Mouse (Mus musculus): ENCODE results near the gene Hhat. TPM values are rescaled to one million over a fixed set of nuclear protein-coding genes. Genes with fewer than 3 reads are reported as not detected.
A peak's percentile ranks its signal among the peaks of the same experiment; 100 is the strongest.

The Hhat gene
- polyA plus RNA-seq, 1 experiment from 2014 or later: 16.5 TPM

- WGBS: 86% methylated on average over 6 of the region's 6 CpGs
- H3K36me3 ChIP-seq (ENCODE audit: control insufficient read depth, insufficient read depth, low read length): no peaks in the 10 kb centered on the region
These were observed 21.6 kb downstream of the Hhat start for GRCm38 (mm10) chr1:192749270-192750041.

GRCm38 (mm10) chr1:192746201-192746600 is 24.8 kb downstream of the Hhat start:
- H3K36me3 ChIP-seq (ENCODE audit: control insufficient read depth, insufficient read depth, low read length): no peaks in the 10 kb centered on the region
- H3K27ac ChIP-seq (ENCODE audit: low read depth, low read length): no peak overlapping the region
- no peak overlapping the region for H3K4me2 ChIP-seq (replicated peaks; ENCODE audit: low read depth, low read length)
- no peak for ATAC-seq (ENCODE audit: low FRiP score, low TSS enrichment)
- no peaks in the 10 kb centered on the region for H3K4me1 ChIP-seq (ENCODE audit: control insufficient read depth, insufficient read depth, low read length)
- H3K27me3 ChIP-seq (ENCODE audit: control insufficient read depth, insufficient read depth, low read length): no peaks in the 10 kb centered on the region
- no peaks in the 10 kb centered on the region for H3K9me3 ChIP-seq (ENCODE audit: control insufficient read depth, low read length)
- H3K4me3 ChIP-seq (ENCODE audit: low read length): no peak overlapping the region
- H3K9ac ChIP-seq (ENCODE audit: low read depth, low read length): no peak overlapping the region
- WGBS: 81% methylated on average over 6 of the region's 6 CpGs

More at GRCm38 (mm10) chr1:192749270-192750041, 21.6 kb downstream of the Hhat start:
- H3K4me1 ChIP-seq (ENCODE audit: control insufficient read depth, insufficient read depth, low read length): no peaks in the 10 kb centered on the region
- H3K4me2 ChIP-seq (replicated peaks; ENCODE audit: low read depth, low read length): no peak overlapping the region
- H3K4me3 ChIP-seq (ENCODE audit: low read length): no peak overlapping the region
- H3K27me3 ChIP-seq (ENCODE audit: control insufficient read depth, insufficient read depth, low read length): no peaks in the 10 kb centered on the region
- H3K9ac ChIP-seq (ENCODE audit: low read depth, low read length): no peak overlapping the region
- H3K27ac ChIP-seq (ENCODE audit: low read depth, low read length): no peak overlapping the region
- no peak for ATAC-seq (ENCODE audit: low FRiP score, low TSS enrichment)
- H3K9me3 ChIP-seq (ENCODE audit: control insufficient read depth, low read length): no peaks in the 10 kb centered on the region

- Histone ChIP-seq H3K9ac (ENCODE audit: low read depth, low read length) (no peak overlapping the region), H3K27me3 (ENCODE audit: control insufficient read depth, insufficient read depth, low read length) (no peaks in the 10 kb centered on the region), H3K4me1 (ENCODE audit: control insufficient read depth, insufficient read depth, low read length) (no peaks in the 10 kb centered on the region), H3K36me3 (ENCODE audit: control insufficient read depth, insufficient read depth, low read length) (no peaks in the 10 kb centered on the region), H3K27ac (ENCODE audit: low read depth, low read length) (no peak overlapping the region), H3K4me3 (ENCODE audit: low read length) (no peak overlapping the region), H3K9me3 (ENCODE audit: control insufficient read depth, low read length) (no peaks in the 10 kb centered on the region), H3K4me2 (replicated peaks; ENCODE audit: low read depth, low read length) (no peak overlapping the region)
- ATAC-seq (ENCODE audit: low FRiP score, low TSS enrichment): no peak
- 12% methylated on average over 16 of the region's 16 CpGs for WGBS
These were observed 25.6 kb downstream of the Hhat start for GRCm38 (mm10) chr1:192745240-192746101.

GRCm38 (mm10) chr1:192744880-192745239 is 26.2 kb downstream of the Hhat start:
- no peak for ATAC-seq (ENCODE audit: low FRiP score, low TSS enrichment)
- no peak overlapping the region for H3K27ac ChIP-seq (ENCODE audit: low read depth, low read length)
- H3K4me1 ChIP-seq (ENCODE audit: control insufficient read depth, insufficient read depth, low read length): no peaks in the 10 kb centered on the region
- H3K4me2 ChIP-seq (replicated peaks; ENCODE audit: low read depth, low read length): no peak overlapping the region
- no peaks in the 10 kb centered on the region for H3K36me3 ChIP-seq (ENCODE audit: control insufficient read depth, insufficient read depth, low read length)
- H3K27me3 ChIP-seq (ENCODE audit: control insufficient read depth, insufficient read depth, low read length): no peaks in the 10 kb centered on the region
- H3K4me3 ChIP-seq (ENCODE audit: low read length): no peak overlapping the region
- no peak overlapping the region for H3K9ac ChIP-seq (ENCODE audit: low read depth, low read length)
- no peaks in the 10 kb centered on the region for H3K9me3 ChIP-seq (ENCODE audit: control insufficient read depth, low read length)
- WGBS: 62% methylated on average over 3 of the region's 3 CpGs

- H3K4me2 ChIP-seq (replicated peaks; ENCODE audit: low read depth, low read length): no peak overlapping the region
- H3K4me3 ChIP-seq (ENCODE audit: low read length): no peak overlapping the region
- H3K9me3 ChIP-seq (ENCODE audit: control insufficient read depth, low read length): no peaks in the 10 kb centered on the region
- H3K36me3 ChIP-seq (ENCODE audit: control insufficient read depth, insufficient read depth, low read length): no peaks in the 10 kb centered on the region
- H3K4me1 ChIP-seq (ENCODE audit: control insufficient read depth, insufficient read depth, low read length): no peaks in the 10 kb centered on the region; the same call in 1 of the 2 replicates
- WGBS: 76% methylated on average over 7 of the region's 7 CpGs
- H3K9ac ChIP-seq (ENCODE audit: low read depth, low read length): no peak overlapping the region
- no peak overlapping the region for H3K27ac ChIP-seq (ENCODE audit: low read depth, low read length)
- ATAC-seq (ENCODE audit: low FRiP score, low TSS enrichment): no peak
- no peaks in the 10 kb centered on the region for H3K27me3 ChIP-seq (ENCODE audit: control insufficient read depth, insufficient read depth, low read length)
These were observed 28.4 kb downstream of the Hhat start for GRCm38 (mm10) chr1:192742394-192743251.

GRCm38 (mm10) chr1:192741896-192742295 is 29.1 kb downstream of the Hhat start:
- WGBS: 89% methylated on average over 2 of the region's 2 CpGs
- Histone ChIP-seq H3K4me2 (replicated peaks; ENCODE audit: low read depth, low read length) (no peak overlapping the region), H3K9ac (ENCODE audit: low read depth, low read length) (no peak overlapping the region), H3K9me3 (ENCODE audit: control insufficient read depth, low read length) (no peaks in the 10 kb centered on the region), H3K36me3 (ENCODE audit: control insufficient read depth, insufficient read depth, low read length) (no peaks in the 10 kb centered on the region), H3K4me1 (ENCODE audit: control insufficient read depth, insufficient read depth, low read length) (peaks cover 2% of the 10 kb centered on the region; the same call in 1 of the 2 replicates), H3K4me3 (ENCODE audit: low read length) (no peak overlapping the region), H3K27ac (ENCODE audit: low read depth, low read length) (no peak overlapping the region), H3K27me3 (ENCODE audit: control insufficient read depth, insufficient read depth, low read length) (no peaks in the 10 kb centered on the region)
- no peak for ATAC-seq (ENCODE audit: low FRiP score, low TSS enrichment)

GRCm38 (mm10) chr1:192736524-192736923 is 34.5 kb downstream of the Hhat start:
- peak overlapping the region; percentile 83 for H3K27ac ChIP-seq (ENCODE audit: low read depth, low read length)
- H3K4me3 ChIP-seq (ENCODE audit: low read length): no peak overlapping the region

GRCm38 (mm10) chr1:192736002-192736426 is 35.0 kb downstream of the Hhat start:
- peaks cover 16% of the 10 kb centered on the region for H3K4me1 ChIP-seq (ENCODE audit: control insufficient read depth, insufficient read depth, low read length)
- no peaks in the 10 kb centered on the region for H3K36me3 ChIP-seq (ENCODE audit: control insufficient read depth, insufficient read depth, low read length)
- H3K9ac ChIP-seq (ENCODE audit: low read depth, low read length): no peak overlapping the region
- H3K4me3 ChIP-seq (ENCODE audit: low read length): no peak overlapping the region
- H3K27ac ChIP-seq (ENCODE audit: low read depth, low read length): peak overlapping the region; percentile 83
- H3K4me2 ChIP-seq (replicated peaks; ENCODE audit: low read depth, low read length): no peak overlapping the region
- peak; percentile 92 for ATAC-seq (ENCODE audit: low FRiP score, low TSS enrichment)
- no peaks in the 10 kb centered on the region for H3K27me3 ChIP-seq (ENCODE audit: control insufficient read depth, insufficient read depth, low read length)
- WGBS: 15% methylated on average over 9 of the region's 9 CpGs
- H3K9me3 ChIP-seq (ENCODE audit: control insufficient read depth, low read length): no peaks in the 10 kb centered on the region

More at GRCm38 (mm10) chr1:192736524-192736923, 34.5 kb downstream of the Hhat start:
- H3K36me3 ChIP-seq (ENCODE audit: control insufficient read depth, insufficient read depth, low read length): no peaks in the 10 kb centered on the region
- H3K4me2 ChIP-seq (replicated peaks; ENCODE audit: low read depth, low read length): no peak overlapping the region
- peaks cover 16% of the 10 kb centered on the region for H3K4me1 ChIP-seq (ENCODE audit: control insufficient read depth, insufficient read depth, low read length)
- WGBS: 61% methylated on average over 3 of the region's 3 CpGs
- no peak overlapping the region for H3K9ac ChIP-seq (ENCODE audit: low read depth, low read length)
- peak; percentile 29 for ATAC-seq (ENCODE audit: low FRiP score, low TSS enrichment)
- H3K9me3 ChIP-seq (ENCODE audit: control insufficient read depth, low read length): no peaks in the 10 kb centered on the region
- no peaks in the 10 kb centered on the region for H3K27me3 ChIP-seq (ENCODE audit: control insufficient read depth, insufficient read depth, low read length)

All from kidney, embryonic 14.5 days (tissue).